8 mouse cellular contexts compared by ENCODE assay signal in the genomic region with DNA sequence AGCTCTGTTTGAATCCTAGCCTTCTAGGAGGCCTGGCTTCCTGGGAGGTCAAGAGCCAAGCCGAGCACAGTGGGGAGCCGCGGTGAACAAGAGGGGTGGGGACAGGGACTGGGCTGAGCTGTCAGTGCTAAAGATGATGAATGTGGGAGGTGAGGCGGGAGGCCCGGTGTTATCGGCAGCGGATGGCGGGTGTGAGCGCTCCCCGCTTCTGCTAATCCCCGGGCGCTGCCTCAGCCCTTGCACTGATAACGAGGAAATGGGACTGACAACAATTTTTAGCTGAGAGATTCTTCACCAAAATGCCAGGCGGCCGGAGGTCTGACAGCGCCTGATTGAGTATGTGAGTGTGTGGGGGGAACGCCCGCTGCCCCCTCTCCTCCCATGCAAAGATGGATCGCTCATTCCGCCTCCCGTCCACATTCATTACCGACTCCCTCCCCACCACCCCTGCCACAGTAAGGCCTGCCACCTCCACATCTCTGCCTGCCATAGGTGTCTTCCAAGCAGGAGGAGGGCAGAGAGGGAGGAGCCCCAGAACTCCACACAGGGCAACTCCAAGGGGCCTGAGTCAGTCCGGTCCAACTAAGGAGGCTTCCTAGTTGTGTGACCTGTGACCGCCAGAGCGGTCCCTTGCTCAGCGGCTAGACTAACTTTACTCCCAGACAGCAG.
DNase-seq lines count a peak whose midpoint lies in the region; ATAC-seq and TF ChIP-seq lines count a peak whose summit lies in the region.

No protein-coding gene starts in this region.

- H3K4me1 ChIP-seq in forebrain, embryonic 11.5 days (replicated peaks; ENCODE audit: control insufficient read depth, insufficient read depth, low read length), result peaks cover 11% of the 10 kb centered on the region; the same call in 1 of the 2 replicates
- no peaks in the 10 kb centered on the region; the same call in 1 of the 2 replicates for H3K4me1 ChIP-seq in forebrain, embryonic 14.5 days (ENCODE audit: control insufficient read depth, insufficient read depth, low read length)
- H3K4me1 ChIP-seq in MEL (ENCODE audit: control insufficient read depth in 1 of 2, insufficient read depth in 2 of 2, low read length in 2 of 2), result peaks cover 8 to 24% of the 10 kb centered on the region in 2 experiments
- H3K4me1 ChIP-seq in hindbrain, embryonic 16.5 days (ENCODE audit: control insufficient read depth, insufficient read depth, low read depth, low read length), result peaks cover 16% of the 10 kb centered on the region
- H3K4me1 ChIP-seq in midbrain, embryonic 15.5 days, result peaks cover 28% of the 10 kb centered on the region

- no peaks in the 10 kb centered on the region for H3K36me3 ChIP-seq in forebrain, embryonic 11.5 days (ENCODE audit: control insufficient read depth, insufficient read depth, low read length)
- H3K36me3 ChIP-seq in forebrain, embryonic 14.5 days (ENCODE audit: control insufficient read depth, insufficient read depth, low read length), result no peaks in the 10 kb centered on the region
- peaks cover 0 to 10% of the 10 kb centered on the region in 2 experiments; a peak in 2 of 4 replicates for H3K36me3 ChIP-seq in MEL (ENCODE audit: control insufficient read depth in 1 of 2, insufficient read depth in 2 of 2, low read length in 2 of 2)
- no peaks in the 10 kb centered on the region for H3K36me3 ChIP-seq in hindbrain, embryonic 16.5 days (ENCODE audit: control insufficient read depth, insufficient read depth, low read length)
- H3K36me3 ChIP-seq in midbrain, embryonic 15.5 days (replicated peaks), result no peaks in the 10 kb centered on the region

- no peaks in the 10 kb centered on the region for H3K79me2 ChIP-seq in MEL (ENCODE audit: control insufficient read depth, insufficient read depth, low read length, poor library complexity)

- peak overlapping the region; percentile 15; the same call in 1 of the 2 replicates for H3K4me2 ChIP-seq in forebrain, embryonic 11.5 days (ENCODE audit: low read depth, low read length, severe bottlenecking)
- no peak overlapping the region for H3K4me2 ChIP-seq in forebrain, embryonic 14.5 days (ENCODE audit: low read length)
- 0 out of 2 replicates have a peak overlapping the region, but pooled peaks have one; percentile 7 for H3K4me2 ChIP-seq in hindbrain, embryonic 16.5 days (ENCODE audit: low read length)
- H3K4me2 ChIP-seq in midbrain, embryonic 15.5 days, result peak overlapping the region; percentile 17; the same call in 1 of the 2 replicates

- no peak overlapping the region for H3K27ac ChIP-seq in forebrain, embryonic 11.5 days (ENCODE audit: low read depth, low read length)
- no peak overlapping the region for H3K27ac ChIP-seq in forebrain, embryonic 14.5 days (ENCODE audit: low read depth, low read length)
- peak overlapping the region; percentile 92 for H3K27ac ChIP-seq in MEL (ENCODE audit: control insufficient read depth, low read depth, low read length)
- H3K27ac ChIP-seq in hindbrain, embryonic 16.5 days (ENCODE audit: low read depth, low read length), result no peak overlapping the region
- no peak overlapping the region; the same call in 1 of the 2 replicates for H3K27ac ChIP-seq in midbrain, embryonic 15.5 days

- TF ChIP-seq RAD21 in MEL (IDR thresholded peaks at IDR 0.05; ENCODE audit: low read depth, low read length), result no peak

- no peaks in the 10 kb centered on the region for H3K9me3 ChIP-seq in forebrain, embryonic 11.5 days (ENCODE audit: control insufficient read depth, low read length)
- no peaks in the 10 kb centered on the region for H3K9me3 ChIP-seq in forebrain, embryonic 14.5 days (replicated peaks; ENCODE audit: control insufficient read depth, low read length)
- H3K9me3 ChIP-seq in MEL (replicated peaks; ENCODE audit: insufficient read depth, low read length), result no peaks in the 10 kb centered on the region
- no peaks in the 10 kb centered on the region for H3K9me3 ChIP-seq in hindbrain, embryonic 16.5 days (ENCODE audit: control insufficient read depth, low read length)
- no peaks in the 10 kb centered on the region for H3K9me3 ChIP-seq in midbrain, embryonic 15.5 days

- ATAC-seq in forebrain, embryonic 11.5 days (replicated peaks; ENCODE audit: low FRiP score), result no peak
- ATAC-seq in forebrain, embryonic 14.5 days, result no peak
- peak; percentile 30; the same call in 1 of the 2 replicates for ATAC-seq in hindbrain, embryonic 16.5 days
- ATAC-seq in midbrain, embryonic 15.5 days (replicated peaks), result no peak

- TF ChIP-seq CTCF in MEL (IDR thresholded peaks at IDR 0.05 in 2 of 3, conservative IDR thresholded peaks at IDR 0.05 in 1 of 3; ENCODE audit: control insufficient read depth in 1 of 3, insufficient read depth in 1 of 3, low read depth in 2 of 3, low read length in 3 of 3, poor library complexity in 1 of 3, severe bottlenecking in 1 of 3), result no peak

- TF ChIP-seq POLR2A in MEL (IDR thresholded peaks at IDR 0.05; ENCODE audit: control insufficient read depth in 1 of 2, insufficient read depth in 1 of 2, low read depth in 1 of 2, low read length in 2 of 2, poor library complexity in 1 of 2), result peak in 1 of 2 experiments; percentile 31; a peak in 1 of 4 replicates

- H3K4me3 ChIP-seq in forebrain, embryonic 11.5 days (ENCODE audit: low read depth, low read length), result no peak overlapping the region
- H3K4me3 ChIP-seq in forebrain, embryonic 14.5 days (ENCODE audit: low read depth, low read length), result no peak overlapping the region
- H3K4me3 ChIP-seq in MEL (ENCODE audit: control insufficient read depth in 1 of 2, insufficient read depth in 1 of 2, low read depth in 2 of 2, low read length in 2 of 2), result peak overlapping the region; percentile 15 to 36
- H3K4me3 ChIP-seq in hindbrain, embryonic 16.5 days (ENCODE audit: low read length), result no peak overlapping the region
- no peak overlapping the region for H3K4me3 ChIP-seq in midbrain, embryonic 15.5 days

- no peak for DNase-seq in forebrain, embryonic 11.5 days (ENCODE audit: low spot score)
- DNase-seq in forebrain, embryonic 14.5 days (ENCODE audit: low spot score), result no peak
- peak; percentile 93 for DNase-seq in MEL (ENCODE audit: low read depth, low spot score)
- no peak for DNase-seq in right cerebral cortex, postnatal 14 days
- DNase-seq in right cerebral cortex, adult 18-20 months, result no peak
- DNase-seq in kidney, adult 8-10 months, result no peak

- 2% methylated on average over 26 of the region's 26 CpGs for WGBS in forebrain, embryonic 11.5 days
- WGBS in forebrain, embryonic 14.5 days, result 7% methylated on average over 26 of the region's 26 CpGs
- 10% methylated on average over 26 of the region's 26 CpGs for WGBS in hindbrain, embryonic 16.5 days
- WGBS in midbrain, embryonic 15.5 days, result 6% methylated on average over 26 of the region's 26 CpGs

- TF ChIP-seq EP300 in MEL (IDR thresholded peaks at IDR 0.05; ENCODE audit: low read depth in 1 of 2, low read length in 2 of 2), result peak; percentile 91 to 93

- H3K27me3 ChIP-seq in forebrain, embryonic 11.5 days (ENCODE audit: control insufficient read depth, insufficient read depth, low read length), result peaks cover 19% of the 10 kb centered on the region
- peaks cover 22% of the 10 kb centered on the region for H3K27me3 ChIP-seq in forebrain, embryonic 14.5 days (replicated peaks; ENCODE audit: control insufficient read depth, insufficient read depth, low read length)
- no peaks in the 10 kb centered on the region for H3K27me3 ChIP-seq in MEL (ENCODE audit: control insufficient read depth in 1 of 2, insufficient read depth in 2 of 2, low read length in 2 of 2)
- peaks cover 3% of the 10 kb centered on the region; the same call in 1 of the 2 replicates for H3K27me3 ChIP-seq in hindbrain, embryonic 16.5 days (replicated peaks; ENCODE audit: control insufficient read depth, insufficient read depth, low read length)
- peaks cover 17% of the 10 kb centered on the region; the same call in 1 of the 2 replicates for H3K27me3 ChIP-seq in midbrain, embryonic 15.5 days (replicated peaks)

- H3K9ac ChIP-seq in forebrain, embryonic 11.5 days (ENCODE audit: low read length), result peak overlapping the region; percentile 16; the same call in 1 of the 2 replicates
- H3K9ac ChIP-seq in forebrain, embryonic 14.5 days (ENCODE audit: low read length), result no peak overlapping the region
- peak overlapping the region; percentile 65 for H3K9ac ChIP-seq in MEL (ENCODE audit: control insufficient read depth, low read depth, low read length, poor library complexity, severe bottlenecking)
- no peak overlapping the region for H3K9ac ChIP-seq in hindbrain, embryonic 16.5 days (ENCODE audit: low read depth, low read length)
- no peak overlapping the region for H3K9ac ChIP-seq in midbrain, embryonic 15.5 days

TF ChIP-seq in MEL, 35 proteins besides CTCF, POLR2A, EP300 and RAD21 (continues in another document):
- TF ChIP-seq TBP (IDR thresholded peaks at IDR 0.05; ENCODE audit: low read depth, low read length) (peak; percentile 94), JUND (IDR thresholded peaks at IDR 0.05; ENCODE audit: low read depth, low read length) (0 out of 2 replicates have a peak, but pooled peaks have one; percentile 9), RCOR1 (IDR thresholded peaks at IDR 0.05; ENCODE audit: low read depth, low read length) (peak; percentile 90), POLR2AphosphoS5 (IDR thresholded peaks at IDR 0.05; ENCODE audit: borderline replicate concordance, low read depth, low read length) (no peak), HCFC1 (IDR thresholded peaks at IDR 0.05; ENCODE audit: low read depth, low read length) (peak; percentile 43; the same call in 1 of the 2 replicates), ZC3H11A (IDR thresholded peaks at IDR 0.05; ENCODE audit: low read depth, low read length) (no peak), MXI1 (IDR thresholded peaks at IDR 0.05; ENCODE audit: low read depth, low read length) (peak; percentile 75), MYB (IDR thresholded peaks at IDR 0.05; ENCODE audit: low read depth, low read length) (peak; percentile 66; the same call in 1 of the 2 replicates), ZMIZ1 (IDR thresholded peaks at IDR 0.05; ENCODE audit: low read depth, low read length) (no peak), CHD1 (IDR thresholded peaks at IDR 0.05; ENCODE audit: low read depth, low read length) (no peak), USF1 (IDR thresholded peaks at IDR 0.05; ENCODE audit: low read depth, low read length) (no peak), MAZ (IDR thresholded peaks at IDR 0.05; ENCODE audit: low read depth, low read length) (peak; percentile 93), MAFK (IDR thresholded peaks at IDR 0.05; ENCODE audit: borderline replicate concordance, low read depth, low read length) (0 out of 2 replicates have a peak, but pooled peaks have one; percentile 29), ZNF384 (IDR thresholded peaks at IDR 0.05; ENCODE audit: low read depth, low read length) (no peak), SIN3A (IDR thresholded peaks at IDR 0.05; ENCODE audit: low read length) (peak; percentile 82), SMC3 (IDR thresholded peaks at IDR 0.05; ENCODE audit: low read depth, low read length) (no peak), TAL1 (IDR thresholded peaks at IDR 0.05; ENCODE audit: low read length) (peak; percentile 82), GABPA (IDR thresholded peaks at IDR 0.05; ENCODE audit: low read depth, low read length) (0 out of 2 replicates have a peak, but pooled peaks have one; percentile 25), ETS1 (IDR thresholded peaks at IDR 0.05; ENCODE audit: low read depth, low read length) (peak; percentile 87)

Comparison
In these comparisons a context has a peak if more than half of its experiments do, and no peak if none do; other contexts are left out.
1. H3K9ac ChIP-seq: peak in forebrain, embryonic 11.5 days (single experiment) and MEL (single experiment); none in forebrain, embryonic 14.5 days (single experiment), hindbrain, embryonic 16.5 days (single experiment) and midbrain, embryonic 15.5 days (single experiment).
2. H3K4me3 ChIP-seq: peak in MEL (2 of 2); none in forebrain, embryonic 11.5 days (single experiment), forebrain, embryonic 14.5 days (single experiment), hindbrain, embryonic 16.5 days (single experiment) and midbrain, embryonic 15.5 days (single experiment).